Mouse (Mus musculus) limb, embryonic 13.5 days (tissue): Measurements from ENCODE around the gene Itgb4. TPM values are rescaled to one million over a fixed set of nuclear protein-coding genes. Genes with fewer than 3 reads are reported as not detected.
A peak's percentile ranks its signal among the peaks of the same experiment; 100 is the strongest.

ENCODE experiments used
- ATAC-seq: fragments of 200-750 bp; cut with Nextera tagmentation; 2 replicates; pipeline ENCODE4 v1.8.0; 2017; ENCODE audit warnings: low read depth, moderate number of reproducible peaks, moderate TSS enrichment; ENCODE audit not compliant: low FRiP score
- H3K27ac ChIP-seq: fragments of 300-500 bp; sonication (generic); 2 replicates; pipeline ENCODE4 v1.5.1; 2015; ENCODE audit warnings: inconsistent platforms, mild to moderate bottlenecking, moderate library complexity
- H3K27me3 ChIP-seq: fragments of 300-500 bp; sonication (generic); 2 replicates; pipeline ENCODE4 v1.6.1; 2015; ENCODE audit warnings: mild to moderate bottlenecking, inconsistent platforms
- H3K36me3 ChIP-seq: fragments of 300-500 bp; sonication (generic); 2 replicates; pipeline ENCODE4 v1.6.1; 2015; ENCODE audit warnings: inconsistent platforms, mild to moderate bottlenecking, moderate library complexity
- H3K4me1 ChIP-seq: fragments of 300-500 bp; sonication (generic); 2 replicates; pipeline ENCODE4 v1.6.1; 2015; ENCODE audit warnings: inconsistent platforms
- H3K4me2 ChIP-seq: fragments of 300-500 bp; sonication (generic); replicated peaks from 2 replicates; pipeline ENCODE4 v1.6.1; 2015; ENCODE audit warnings: inconsistent platforms, mild to moderate bottlenecking, moderate library complexity
- H3K4me3 ChIP-seq: fragments of 300-500 bp; sonication (generic); 2 replicates; pipeline ENCODE4 v1.5.1; 2015; ENCODE audit warnings: moderate library complexity, mild to moderate bottlenecking, inconsistent platforms
- H3K9ac ChIP-seq: fragments of 300-500 bp; sonication (generic); 2 replicates; pipeline ENCODE4 v1.6.1; 2015; ENCODE audit warnings: mild to moderate bottlenecking, inconsistent platforms
- H3K9me3 ChIP-seq: fragments of 300-500 bp; sonication (generic); 2 replicates; pipeline ENCODE4 v1.6.1; 2016; ENCODE audit warnings: inconsistent platforms
- WGBS: fragments of 180-500 bp; shearing (Covaris S2); methylation state at CpG from one replicate; pipeline ENCODE4 v1.1.7; 2015; 5-methylcytosine and 5-hydroxymethylcytosine counted together
- polyA plus RNA-seq: library from polyadenylated mRNA; unstranded; fragments of >200 nt; fragmentation: Nextera tagmentation; extraction: Ambion mirVana; gene quantifications from 2 replicates; pipeline ENCODE4 v1.2.1, GENCODE M21; 2015

Gene Itgb4
- polyA plus RNA-seq, 1 experiment from 2014 or later: 6.3 TPM

- H3K4me3 ChIP-seq: peak overlapping the region; percentile 48
- ATAC-seq: no peak
- no peaks in the 10 kb centered on the region for H3K9me3 ChIP-seq
- H3K4me2 ChIP-seq: peak overlapping the region; percentile 72
- peaks cover 61% of the 10 kb centered on the region for H3K27me3 ChIP-seq
- H3K9ac ChIP-seq: peak overlapping the region; percentile 59
- H3K4me1 ChIP-seq: peaks cover 12% of the 10 kb centered on the region
- H3K27ac ChIP-seq: no peak overlapping the region
- no peaks in the 10 kb centered on the region for H3K36me3 ChIP-seq
- WGBS: 3% methylated on average over 18 of the region's 18 CpGs
These were observed 543 bp downstream of the Itgb4 start for GRCm38 (mm10) chr11:115975083-115975420.

DNA sequence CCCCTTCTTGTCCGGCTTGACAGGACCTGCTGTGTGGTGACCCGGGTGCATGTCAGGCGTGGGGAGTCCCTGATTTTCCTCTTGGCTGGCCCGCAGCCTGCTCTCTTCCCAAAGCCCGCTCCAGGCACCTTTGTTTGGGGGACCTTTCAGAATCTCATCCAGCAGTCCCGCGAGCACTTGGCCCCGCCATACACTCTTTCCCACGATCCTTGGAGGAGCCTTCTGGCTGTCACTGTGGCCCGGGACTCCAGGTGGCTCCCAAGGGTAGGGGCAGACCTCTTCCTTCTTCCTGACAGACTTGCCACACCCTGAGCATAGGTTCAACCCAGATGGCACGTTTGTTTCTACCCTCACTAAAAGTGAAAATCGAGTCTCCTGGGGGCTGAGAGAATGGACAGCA lies 1.0 kb downstream of the Itgb4 start:
- WGBS: 37% methylated on average over 12 of the region's 12 CpGs
- H3K4me3 ChIP-seq: peak overlapping the region; percentile 48
- H3K9ac ChIP-seq: no peak overlapping the region
- peaks cover 61% of the 10 kb centered on the region for H3K27me3 ChIP-seq
- H3K4me2 ChIP-seq: peak overlapping the region; percentile 72
- no peak overlapping the region for H3K27ac ChIP-seq
- no peaks in the 10 kb centered on the region for H3K9me3 ChIP-seq
- ATAC-seq: no peak
- H3K4me1 ChIP-seq: peaks cover 12% of the 10 kb centered on the region
- no peaks in the 10 kb centered on the region for H3K36me3 ChIP-seq

GRCm38 (mm10) chr11:115982472-115982871 lies 8.0 kb downstream of the Itgb4 start:
- Histone ChIP-seq H3K27ac (no peak overlapping the region), H3K9me3 (no peaks in the 10 kb centered on the region), H3K4me3 (no peak overlapping the region), H3K27me3 (peaks cover 19% of the 10 kb centered on the region), H3K4me1 (no peaks in the 10 kb centered on the region), H3K36me3 (no peaks in the 10 kb centered on the region), H3K4me2 (no peak overlapping the region), H3K9ac (no peak overlapping the region)
- no peak for ATAC-seq
- 88% methylated on average over 15 of the region's 15 CpGs for WGBS

DNA sequence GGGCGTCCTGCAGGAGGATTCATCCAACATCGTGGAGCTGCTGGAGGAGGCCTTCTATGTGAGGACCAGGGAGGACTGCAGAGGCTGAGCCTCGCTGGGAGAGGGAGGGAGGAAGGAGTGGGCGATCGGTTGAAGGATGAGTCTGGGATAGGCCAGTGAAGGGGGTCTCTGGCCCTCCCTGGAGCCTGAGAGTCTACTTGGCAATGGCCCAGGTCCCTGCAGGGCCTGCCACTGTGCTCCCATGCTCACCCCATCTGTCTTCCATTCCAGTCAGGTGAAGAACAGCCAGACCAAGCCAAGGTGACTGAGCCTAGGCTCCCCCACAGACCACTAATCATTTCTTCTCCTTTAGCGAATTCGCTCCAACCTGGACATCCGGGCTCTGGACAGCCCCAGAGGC lies 8.8 kb downstream of the Itgb4 start:
- no peak for ATAC-seq
- H3K4me1 ChIP-seq: no peaks in the 10 kb centered on the region
- WGBS: 85% methylated on average over 8 of the region's 8 CpGs

GRCm38 (mm10) chr11:115989686-115990085 lies 15.2 kb downstream of the Itgb4 start:
- Histone ChIP-seq H3K4me1 (no peaks in the 10 kb centered on the region), H3K9ac (no peak overlapping the region), H3K36me3 (no peaks in the 10 kb centered on the region), H3K9me3 (no peaks in the 10 kb centered on the region), H3K27me3 (peaks cover 30% of the 10 kb centered on the region), H3K27ac (no peak overlapping the region), H3K4me3 (peak overlapping the region; percentile 15; the same call in 1 of the 2 replicates), H3K4me2 (peak overlapping the region; percentile 39)
- ATAC-seq: no peak
- WGBS: 25% methylated on average over 15 of the region's 15 CpGs

More for the DNA sequence above, 8.8 kb downstream of the Itgb4 start:
- H3K36me3 ChIP-seq: no peaks in the 10 kb centered on the region
- no peak overlapping the region for H3K9ac ChIP-seq
- peaks cover 15% of the 10 kb centered on the region for H3K27me3 ChIP-seq
- no peak overlapping the region for H3K27ac ChIP-seq
- no peaks in the 10 kb centered on the region for H3K9me3 ChIP-seq
- no peak overlapping the region for H3K4me3 ChIP-seq
- H3K4me2 ChIP-seq: no peak overlapping the region

- Histone ChIP-seq H3K27ac (no peak overlapping the region), H3K4me3 (no peak overlapping the region)
- no peak for ATAC-seq
These were observed 17.6 kb downstream of the Itgb4 start for GRCm38 (mm10) chr11:115992098-115992497.

GRCm38 (mm10) chr11:115995256-115995655 lies 20.7 kb downstream of the Itgb4 start:
- no peak overlapping the region for H3K9ac ChIP-seq
- no peak overlapping the region for H3K4me3 ChIP-seq
- H3K4me2 ChIP-seq: no peak overlapping the region
- 0 out of 2 replicates have a peak, but pooled peaks cover 5% of the 10 kb centered on the region for H3K4me1 ChIP-seq
- WGBS: 88% methylated on average over 3 of the region's 3 CpGs
- no peaks in the 10 kb centered on the region for H3K9me3 ChIP-seq
- no peaks in the 10 kb centered on the region for H3K36me3 ChIP-seq
- H3K27me3 ChIP-seq: peaks cover 14% of the 10 kb centered on the region
- no peak overlapping the region for H3K27ac ChIP-seq
- no peak for ATAC-seq

More at GRCm38 (mm10) chr11:115992098-115992497, 17.6 kb downstream of the Itgb4 start:
- Histone ChIP-seq H3K36me3 (no peaks in the 10 kb centered on the region), H3K9ac (no peak overlapping the region), H3K9me3 (no peaks in the 10 kb centered on the region), H3K4me2 (no peak overlapping the region), H3K27me3 (peaks cover 25% of the 10 kb centered on the region), H3K4me1 (no peaks in the 10 kb centered on the region)
- WGBS: 61% methylated on average over 4 of the region's 4 CpGs

DNA sequence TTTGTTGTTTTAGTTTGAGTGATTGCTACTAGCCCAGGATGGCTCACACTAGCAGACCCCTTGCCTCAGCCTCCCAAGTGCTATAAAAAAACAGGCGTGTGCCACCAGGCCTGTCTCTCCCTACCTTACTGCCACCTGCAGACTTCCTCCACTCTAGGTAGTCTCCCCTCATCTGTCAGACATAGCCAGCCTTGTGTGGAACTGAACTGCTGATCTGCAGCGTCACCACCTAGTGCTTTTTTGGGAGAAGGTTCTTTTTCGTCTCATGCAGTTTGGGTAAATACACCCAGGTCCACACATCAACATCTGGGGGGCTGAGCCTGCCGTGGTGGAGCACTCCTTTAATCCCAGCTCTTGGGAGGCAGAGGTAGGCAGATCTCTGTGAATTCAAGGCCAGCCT lies 22.5 kb downstream of the Itgb4 start:
- H3K4me2 ChIP-seq: no peak overlapping the region
- H3K9ac ChIP-seq: no peak overlapping the region
- no peaks in the 10 kb centered on the region for H3K36me3 ChIP-seq
- H3K4me1 ChIP-seq: 0 out of 2 replicates have a peak, but pooled peaks cover 5% of the 10 kb centered on the region
- H3K27ac ChIP-seq: no peak overlapping the region
- 70% methylated on average over 4 of the region's 4 CpGs for WGBS
- no peak overlapping the region for H3K4me3 ChIP-seq
- H3K9me3 ChIP-seq: no peaks in the 10 kb centered on the region
- no peak for ATAC-seq
- H3K27me3 ChIP-seq: peaks cover 12% of the 10 kb centered on the region; the same call in 1 of the 2 replicates

DNA sequence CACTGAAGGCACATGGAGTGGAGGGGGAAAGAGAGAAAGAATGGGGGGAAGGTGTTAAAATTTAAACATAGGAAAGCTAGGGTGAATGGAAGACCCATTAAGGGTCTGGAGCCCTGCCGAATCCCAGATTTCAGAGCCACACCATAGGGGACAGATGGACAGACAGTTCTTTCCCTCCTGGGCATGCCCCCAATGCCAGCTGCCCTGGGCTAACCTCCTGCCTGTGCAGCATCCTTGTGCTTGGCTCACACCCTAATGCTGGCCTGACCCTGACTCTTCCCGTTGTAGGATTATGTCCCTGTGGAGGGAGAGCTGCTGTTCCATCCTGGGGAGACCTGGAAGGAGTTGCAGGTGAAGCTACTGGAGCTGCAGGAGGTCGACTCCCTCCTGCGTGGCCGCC lies 23.2 kb downstream of the Itgb4 start:
- Histone ChIP-seq H3K4me2 (no peak overlapping the region), H3K4me3 (no peak overlapping the region), H3K27ac (no peak overlapping the region), H3K36me3 (no peaks in the 10 kb centered on the region), H3K27me3 (peaks cover 12% of the 10 kb centered on the region; the same call in 1 of the 2 replicates), H3K9ac (no peak overlapping the region), H3K4me1 (0 out of 2 replicates have a peak, but pooled peaks cover 5% of the 10 kb centered on the region), H3K9me3 (no peaks in the 10 kb centered on the region)
- whole genome bisulfite sequencing: 72% methylated on average over 5 of the region's 5 CpGs
- no peak for ATAC-seq

GRCm38 (mm10) chr11:115999027-115999426 lies 24.5 kb downstream of the Itgb4 start:
- no peak overlapping the region for H3K4me2 ChIP-seq
- H3K27ac ChIP-seq: no peak overlapping the region
- 0 out of 2 replicates have a peak, but pooled peaks cover 5% of the 10 kb centered on the region for H3K4me1 ChIP-seq
- peaks cover 9% of the 10 kb centered on the region; the same call in 1 of the 2 replicates for H3K27me3 ChIP-seq
- no peak overlapping the region for H3K4me3 ChIP-seq
- 80% methylated on average over 7 of the region's 7 CpGs for WGBS
- H3K9ac ChIP-seq: no peak overlapping the region
- no peak for ATAC-seq
- no peaks in the 10 kb centered on the region for H3K9me3 ChIP-seq
- no peaks in the 10 kb centered on the region; the same call in 1 of the 2 replicates for H3K36me3 ChIP-seq

- Histone ChIP-seq H3K27ac (no peak overlapping the region), H3K9me3 (no peaks in the 10 kb centered on the region), H3K4me3 (no peak overlapping the region), H3K9ac (no peak overlapping the region), H3K27me3 (peaks cover 9% of the 10 kb centered on the region; the same call in 1 of the 2 replicates), H3K4me1 (peaks cover 8% of the 10 kb centered on the region), H3K36me3 (no peaks in the 10 kb centered on the region; the same call in 1 of the 2 replicates), H3K4me2 (0 out of 2 replicates have a peak overlapping the region, but pooled peaks have one; percentile 17)
- 14% methylated on average over 14 of the region's 14 CpGs for WGBS
- ATAC-seq: no peak
These were observed 25.1 kb downstream of the Itgb4 start for GRCm38 (mm10) chr11:115999538-116000143.

- Histone ChIP-seq H3K27me3 (peaks cover 9% of the 10 kb centered on the region; the same call in 1 of the 2 replicates), H3K4me3 (no peak overlapping the region), H3K4me1 (peaks cover 18% of the 10 kb centered on the region), H3K4me2 (no peak overlapping the region), H3K9me3 (no peaks in the 10 kb centered on the region), H3K27ac (no peak overlapping the region), H3K9ac (no peak overlapping the region), H3K36me3 (no peaks in the 10 kb centered on the region; the same call in 1 of the 2 replicates)
- 58% methylated on average over 10 of the region's 10 CpGs for WGBS
- no peak for ATAC-seq
These were observed 26.1 kb downstream of the Itgb4 start for GRCm38 (mm10) chr11:116000607-116001006.

DNA sequence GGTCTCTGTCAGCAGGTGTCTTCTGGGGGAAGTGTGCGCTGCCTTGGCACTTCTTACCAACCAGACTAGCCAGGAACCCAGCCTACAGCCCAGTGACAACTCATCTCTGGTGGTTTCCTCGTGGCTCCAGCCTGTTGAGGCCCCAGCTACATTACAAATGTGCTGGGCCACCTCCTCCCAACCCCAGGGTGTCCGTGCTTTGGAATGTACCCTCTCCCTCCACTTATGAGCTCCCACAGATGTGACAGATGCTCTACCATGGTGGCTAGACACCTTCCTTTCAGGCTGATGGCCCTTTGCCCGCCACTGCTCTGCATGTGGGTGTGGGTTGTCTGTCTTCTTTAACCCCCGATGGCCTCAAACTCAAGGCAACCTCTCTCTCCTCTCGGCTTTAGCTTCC lies 27.2 kb downstream of the Itgb4 start:
- Histone ChIP-seq H3K4me1 (peaks cover 22% of the 10 kb centered on the region), H3K4me2 (no peak overlapping the region), H3K36me3 (peaks cover 7% of the 10 kb centered on the region), H3K9ac (no peak overlapping the region), H3K27me3 (peaks cover 9% of the 10 kb centered on the region; the same call in 1 of the 2 replicates), H3K27ac (no peak overlapping the region), H3K9me3 (no peaks in the 10 kb centered on the region), H3K4me3 (no peak overlapping the region)
- ATAC-seq: no peak
- WGBS: 69% methylated on average over 6 of the region's 6 CpGs
